Mouse (Mus musculus): Measurements from ENCODE around the gene Cep128.
"Not testable (repeated sequence)": the region's sequence is repeated elsewhere in the genome, so short reads cannot be mapped to it uniquely, and the experiment has no call there.

The Cep128 gene

GRCm38 (mm10) chr12:91384281-91385017 is at the start of gene Cep128, which contains the start of gene Tshr:
Cep128 (minus strand) TSS chr12:91384409.
Tshr (plus strand) TSS chr12:91384563.
- DNase-seq (ENCODE audit: low spot score in 2 of 2): peak; percentile 76 to 86

- no peak for DNase-seq (ENCODE audit: low spot score in 2 of 2)
Observed at GRCm38 (mm10) chr12:91427129-91427528, 42.9 kb upstream of the Cep128 start.

GRCm38 (mm10) chr12:91426499-91426898 is 42.3 kb upstream of the Cep128 start:
- no peak for DNase-seq (ENCODE audit: low spot score in 2 of 2)

- no peak for DNase-seq (ENCODE audit: low spot score in 2 of 2)
Observed at GRCm38 (mm10) chr12:91423125-91423820, 39.1 kb upstream of the Cep128 start.

- DNase-seq (ENCODE audit: low spot score in 2 of 2): no peak
Observed at GRCm38 (mm10) chr12:91421272-91421671, 37.1 kb upstream of the Cep128 start.

- DNase-seq (ENCODE audit: low spot score in 2 of 2): peak; percentile 11 to 36
Observed at GRCm38 (mm10) chr12:91418791-91419190, 34.6 kb upstream of the Cep128 start.

GRCm38 (mm10) chr12:91416828-91417227 is 32.6 kb upstream of the Cep128 start:
- no peak for DNase-seq (ENCODE audit: low spot score in 2 of 2)

GRCm38 (mm10) chr12:91415112-91415511 is 30.9 kb upstream of the Cep128 start:
- DNase-seq (ENCODE audit: low spot score in 2 of 2): no peak

- no peak for DNase-seq (ENCODE audit: low spot score in 2 of 2)
Observed at GRCm38 (mm10) chr12:91412461-91413182, 28.4 kb upstream of the Cep128 start.

GRCm38 (mm10) chr12:91410306-91410705 is 26.1 kb upstream of the Cep128 start:
- DNase-seq (ENCODE audit: low spot score in 2 of 2): no peak

GRCm38 (mm10) chr12:91401049-91401352 is 16.8 kb upstream of the Cep128 start:
- DNase-seq (ENCODE audit: low spot score in 2 of 2): no peak

GRCm38 (mm10) chr12:91400232-91401048 is 16.2 kb upstream of the Cep128 start:
- peak; percentile 33 to 35 for DNase-seq (ENCODE audit: low spot score in 2 of 2)

- DNase-seq (ENCODE audit: low spot score in 2 of 2): no peak
Observed at GRCm38 (mm10) chr12:91383516-91384264, 519 bp downstream of the Cep128 start.

GRCm38 (mm10) chr12:91369173-91369572 is 15.0 kb downstream of the Cep128 start:
- no peak for DNase-seq (ENCODE audit: low spot score in 2 of 2)

- no peak for DNase-seq (ENCODE audit: low spot score in 2 of 2)
Observed at GRCm38 (mm10) chr12:91353783-91354182, 30.4 kb downstream of the Cep128 start.

GRCm38 (mm10) chr12:91338656-91339055 is 45.6 kb downstream of the Cep128 start:
- not testable (repeated sequence) for DNase-seq (ENCODE audit: low spot score in 2 of 2)

GRCm38 (mm10) chr12:91327527-91327926 is 56.7 kb downstream of the Cep128 start:
- DNase-seq (ENCODE audit: low spot score in 2 of 2): no peak

- DNase-seq (ENCODE audit: low spot score in 2 of 2): no peak
Observed at GRCm38 (mm10) chr12:91326104-91326503, 58.1 kb downstream of the Cep128 start.

- DNase-seq (ENCODE audit: low spot score in 2 of 2): no peak
Observed at GRCm38 (mm10) chr12:91315026-91315425, 69.2 kb downstream of the Cep128 start.

GRCm38 (mm10) chr12:91313974-91314587 is 70.1 kb downstream of the Cep128 start:
- DNase-seq (ENCODE audit: low spot score in 2 of 2): no peak

GRCm38 (mm10) chr12:91312591-91312990 is 71.6 kb downstream of the Cep128 start:
- no peak for DNase-seq (ENCODE audit: low spot score in 2 of 2)
